Mouse (Mus musculus) cerebellum, adult 2 months (tissue): ENCODE data around the gene Brf1. TPM values are rescaled to one million over a fixed set of nuclear protein-coding genes. Genes with fewer than 3 reads are reported as not detected.
A peak's percentile ranks its signal among the peaks of the same experiment; 100 is the strongest.

ENCODE experiments used
- DNase-seq, 2 experiments: peaks; one replicate each; pipeline ENCODE4 v3.0.0; 2021
- H3K27ac ChIP-seq: fragments of 200-500 bp; 2 replicates; pipeline ENCODE4 v1.5.1; 2012; ENCODE audit warnings: low read length, control low read depth, inconsistent platforms; ENCODE audit not compliant: insufficient read depth
- H3K27me3 ChIP-seq: fragments of 200-500 bp; 2 replicates; pipeline ENCODE4 v1.6.1; 2012; ENCODE audit warnings: inconsistent platforms, mild to moderate bottlenecking, low read length, moderate library complexity; ENCODE audit not compliant: control insufficient read depth, insufficient read depth
- H3K4me1 ChIP-seq: fragments of 200-500 bp; 2 replicates; pipeline ENCODE4 v1.6.1; 2011; ENCODE audit warnings: low read length; ENCODE audit not compliant: control insufficient read depth, insufficient read depth
- H3K4me3 ChIP-seq: fragments of 200-500 bp; replicated peaks from 2 replicates; pipeline ENCODE3; 2011; ENCODE audit warnings: mild to moderate bottlenecking, low read depth, low read length, control low read depth; ENCODE audit not compliant: insufficient read depth
- CTCF ChIP-seq: fragments of 200-500 bp; IDR thresholded peaks from 2 replicates; pipeline ENCODE4 v1.5.1; 2011; ENCODE audit warnings: low read depth, mild to moderate bottlenecking, control low read depth, low read length, moderate library complexity, borderline replicate concordance; ENCODE audit not compliant: insufficient read depth
- POLR2A ChIP-seq: fragments of 200-500 bp; IDR thresholded peaks from 2 replicates; pipeline ENCODE4 v1.6.1; 2011; ENCODE audit warnings: low read length, control low read depth, borderline replicate concordance; ENCODE audit not compliant: insufficient read depth
- WGBS: fragments of 180-500 bp; shearing (Covaris S2); methylation state at CpG from one replicate; pipeline ENCODE4 v1.1.7; 2018; 5-methylcytosine and 5-hydroxymethylcytosine counted together
- polyA plus RNA-seq: library from polyadenylated mRNA; depleted of rRNA; stranded (reverse); fragments of >200 nt; gene quantifications from 2 replicates; pipeline ENCODE4 v1.2.3, GENCODE M21; 2012

Brf1 gene
- polyA plus RNA-seq, 1 experiment = 52.4 TPM

- H3K27me3 ChIP-seq = no peaks in the 10 kb centered on the region
- no peak overlapping the region for H3K27ac ChIP-seq
- WGBS = 92% methylated on average over 4 of the region's 4 CpGs
- TF ChIP-seq POLR2A (no peak), CTCF (no peak)
- DNase-seq = no peak
- H3K4me1 ChIP-seq = peaks cover 8% of the 10 kb centered on the region
- no peak overlapping the region for H3K4me3 ChIP-seq
Measured at GRCm38 (mm10) chr12:113038414-113038813, 37.9 kb upstream of the Brf1 start.

- no peaks in the 10 kb centered on the region for H3K27me3 ChIP-seq
- no peak overlapping the region for H3K27ac ChIP-seq
- peaks cover 22% of the 10 kb centered on the region for H3K4me1 ChIP-seq
- no peak for DNase-seq
- no peak overlapping the region for H3K4me3 ChIP-seq
- no peak for TF ChIP-seq CTCF
- no peak for TF ChIP-seq POLR2A
- 91% methylated on average over 4 of the region's 4 CpGs for WGBS
Measured at GRCm38 (mm10) chr12:113036996-113037395, 36.5 kb upstream of the Brf1 start.

- Histone ChIP-seq H3K4me3 (no peak overlapping the region), H3K27me3 (no peaks in the 10 kb centered on the region), H3K27ac (no peak overlapping the region), H3K4me1 (peaks cover 24% of the 10 kb centered on the region)
- TF ChIP-seq CTCF (no peak), POLR2A (no peak)
- DNase-seq = no peak
- 89% methylated on average over 2 of the region's 2 CpGs for WGBS
Measured at GRCm38 (mm10) chr12:113035093-113035492, 34.6 kb upstream of the Brf1 start.

- H3K27me3 ChIP-seq = no peaks in the 10 kb centered on the region
- peak overlapping the region; percentile 74 for H3K27ac ChIP-seq
- peak; percentile 48 to 56 for DNase-seq
- TF ChIP-seq POLR2A (no peak), CTCF (no peak)
- peaks cover 37% of the 10 kb centered on the region for H3K4me1 ChIP-seq
- no peak overlapping the region for H3K4me3 ChIP-seq
- 29% methylated on average over 11 of the region's 11 CpGs for WGBS
Measured at GRCm38 (mm10) chr12:113032296-113033250, 32.1 kb upstream of the Brf1 start.

- peaks cover 37% of the 10 kb centered on the region for H3K4me1 ChIP-seq
- no peaks in the 10 kb centered on the region for H3K27me3 ChIP-seq
- no peak overlapping the region for H3K4me3 ChIP-seq
- 88% methylated on average over 6 of the region's 6 CpGs for WGBS
- DNase-seq = no peak
- TF ChIP-seq POLR2A = no peak
- TF ChIP-seq CTCF = no peak
- no peak overlapping the region for H3K27ac ChIP-seq
Measured at GRCm38 (mm10) chr12:113031441-113031840, 30.9 kb upstream of the Brf1 start.

GRCm38 (mm10) chr12:113030993-113031392, 30.5 kb upstream of the Brf1 start:
- H3K27ac ChIP-seq = no peak overlapping the region
- no peak for DNase-seq
- no peak overlapping the region for H3K4me3 ChIP-seq
- WGBS = 62% methylated on average over 9 of the region's 9 CpGs
- H3K27me3 ChIP-seq = no peaks in the 10 kb centered on the region
- no peak for TF ChIP-seq POLR2A
- no peak for TF ChIP-seq CTCF
- peaks cover 37% of the 10 kb centered on the region for H3K4me1 ChIP-seq

- Histone ChIP-seq H3K4me3 (no peak overlapping the region), H3K4me1 (peaks cover 37% of the 10 kb centered on the region), H3K27me3 (no peaks in the 10 kb centered on the region), H3K27ac (no peak overlapping the region)
- no peak for TF ChIP-seq POLR2A
- no peak for TF ChIP-seq CTCF
- 81% methylated on average over 4 of the region's 4 CpGs for WGBS
- DNase-seq = no peak
Measured at GRCm38 (mm10) chr12:113030046-113030445, 29.5 kb upstream of the Brf1 start.

- peak overlapping the region; percentile 43; the same call in 1 of the 2 replicates for H3K27ac ChIP-seq
Measured at GRCm38 (mm10) chr12:113028898-113029297, 28.4 kb upstream of the Brf1 start.

More at GRCm38 (mm10) chr12:113028898-113029297, 28.4 kb upstream of the Brf1 start:
- Histone ChIP-seq H3K27me3 (no peaks in the 10 kb centered on the region), H3K4me1 (peaks cover 40% of the 10 kb centered on the region), H3K4me3 (no peak overlapping the region)
- TF ChIP-seq POLR2A = no peak
- no peak for TF ChIP-seq CTCF
- no peak for DNase-seq
- 23% methylated on average over 9 of the region's 9 CpGs for WGBS
